Mouse (Mus musculus) adrenal gland, postnatal 25 days (tissue): Measurements from ENCODE around the gene Vav1. TPM values are rescaled to one million over a fixed set of nuclear protein-coding genes. Genes with fewer than 3 reads are reported as not detected.
"Not testable (repeated sequence)": the region's sequence is repeated elsewhere in the genome, so short reads cannot be mapped to it uniquely, and the experiment has no call there.

Experiments used
- DNase-seq: peaks from one replicate; pipeline ENCODE4 v3.0.0; 2021; ENCODE audit warnings: mixed read lengths
- total RNA-seq: library from RNA; stranded (reverse); gene quantifications from 2 replicates; pipeline ENCODE4 v1.2.3, GENCODE M21; 2021

Vav1 gene
- total RNA-seq, 1 experiment from 2014 or later = 1.7 TPM

GRCm38 (mm10) chr17:57253306-57253705 is 25.6 kb upstream of the Vav1 start:
- DNase-seq = no peak

GRCm38 (mm10) chr17:57255354-57255753 is 23.5 kb upstream of the Vav1 start:
- no peak for DNase-seq

- no peak for DNase-seq
These were observed 21.9 kb upstream of the Vav1 start for GRCm38 (mm10) chr17:57256921-57257485.

- DNase-seq = no peak
These were observed 20.7 kb upstream of the Vav1 start for GRCm38 (mm10) chr17:57258191-57258590.

- DNase-seq = no peak
These were observed 19.2 kb upstream of the Vav1 start for GRCm38 (mm10) chr17:57259742-57260141.

GRCm38 (mm10) chr17:57260351-57260750 is 18.5 kb upstream of the Vav1 start:
- DNase-seq = no peak

GRCm38 (mm10) chr17:57261286-57261685 is 17.6 kb upstream of the Vav1 start:
- DNase-seq = no peak

- no peak for DNase-seq
These were observed 17.1 kb upstream of the Vav1 start for GRCm38 (mm10) chr17:57261796-57262195.

- no peak for DNase-seq
These were observed 15.9 kb upstream of the Vav1 start for GRCm38 (mm10) chr17:57262901-57263550.

GRCm38 (mm10) chr17:57264164-57264563 is 14.7 kb upstream of the Vav1 start:
- no peak for DNase-seq

GRCm38 (mm10) chr17:57264972-57265945 is 13.6 kb upstream of the Vav1 start:
- peak; percentile 87 for DNase-seq

- DNase-seq = no peak
These were observed 11.3 kb upstream of the Vav1 start for GRCm38 (mm10) chr17:57267556-57268126.

- no peak for DNase-seq
These were observed 7.6 kb upstream of the Vav1 start for GRCm38 (mm10) chr17:57271301-57271700.

GRCm38 (mm10) chr17:57273846-57274245 is 5.1 kb upstream of the Vav1 start:
- DNase-seq = no peak

GRCm38 (mm10) chr17:57274686-57275085 is 4.2 kb upstream of the Vav1 start:
- no peak for DNase-seq

- peak; percentile 94 for DNase-seq
These were observed 3.5 kb upstream of the Vav1 start for GRCm38 (mm10) chr17:57275111-57275996.

- no peak for DNase-seq
These were observed 2.9 kb upstream of the Vav1 start for GRCm38 (mm10) chr17:57275997-57276351.

GRCm38 (mm10) chr17:57276634-57277121 is 2.2 kb upstream of the Vav1 start:
- peak; percentile 69 for DNase-seq

GRCm38 (mm10) chr17:57277598-57278261 is 1.2 kb upstream of the Vav1 start:
- DNase-seq = not testable (repeated sequence)

- no peak for DNase-seq
These were observed 363 bp upstream of the Vav1 start for GRCm38 (mm10) chr17:57278537-57278936.
